Mouse (Mus musculus): ENCODE results near the gene 1700012B09Rik.

DNA sequence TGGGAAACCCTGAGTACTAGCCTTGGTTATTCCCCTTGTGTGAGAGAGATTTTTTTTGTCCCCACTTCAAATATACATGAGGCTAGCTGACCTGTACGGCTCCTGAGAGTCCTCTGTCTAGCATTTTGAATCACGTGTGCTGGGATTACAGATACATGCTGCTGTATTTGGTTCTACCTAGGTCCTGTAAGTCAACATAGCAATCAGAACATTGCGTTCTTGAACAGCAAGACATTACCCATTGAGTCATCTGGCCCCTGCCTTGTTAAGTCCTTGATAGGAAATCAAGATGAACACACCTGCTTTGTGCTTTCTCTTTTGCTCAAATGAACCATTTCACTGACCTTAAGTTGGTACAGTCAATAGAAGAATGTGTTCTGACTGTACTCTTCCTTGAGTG lies 16.4 kb downstream of the 1700012B09Rik start:
- TF ChIP-seq CTCF (IDR thresholded peaks at IDR 0.05; ENCODE audit: control insufficient read depth, insufficient read depth, low read length) (no peak), POLR2A (IDR thresholded peaks at IDR 0.05; ENCODE audit: borderline replicate concordance, control insufficient read depth, low read depth, low read length) (no peak)
